Mouse (Mus musculus) spleen, adult 18-20 months (tissue): ENCODE data around the gene Ube2c.

ENCODE experiments used
- DNase-seq, 2 experiments: peaks; one replicate each; pipeline ENCODE4 v3.0.0; 2022; ENCODE audit warnings: mixed read lengths in 2 of 2

Ube2c gene

GRCm38 (mm10) chr2:164823969-164824368 lies 54.3 kb downstream of the Ube2c start:
- no peak for DNase-seq

GRCm38 (mm10) chr2:164825521-164825920 lies 55.8 kb downstream of the Ube2c start:
- DNase-seq, result no peak

GRCm38 (mm10) chr2:164827146-164827850 lies 57.6 kb downstream of the Ube2c start:
- DNase-seq, result no peak
